Mouse (Mus musculus): ENCODE measurements around the gene Gfy.

DNA sequence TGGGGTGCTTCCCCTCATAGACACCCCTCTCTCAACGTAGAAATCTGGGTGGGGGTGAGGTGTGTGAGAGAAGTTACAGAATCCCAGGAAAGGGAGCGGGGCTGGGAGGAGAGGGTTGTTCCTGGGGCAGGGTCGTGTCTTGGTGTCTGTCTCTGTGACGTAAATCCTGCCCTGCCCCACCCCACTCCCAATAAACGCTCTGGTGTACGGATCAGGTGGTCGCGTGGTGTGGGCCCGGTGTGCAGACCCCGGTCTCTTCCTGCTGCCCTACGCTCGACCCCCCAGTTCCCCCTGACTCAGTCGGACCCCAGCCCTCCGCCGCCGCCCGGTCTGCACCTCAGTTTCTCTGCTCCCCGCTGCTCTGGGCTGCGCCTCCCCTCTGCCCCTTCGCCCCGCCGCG lies 3.4 kb downstream of the Gfy start:
- TF ChIP-seq EP300 (optimal IDR thresholded peaks at IDR 0.05) (no peak), CTCF (IDR thresholded peaks at IDR 0.05; ENCODE audit: low read depth) (no peak)
